Mouse (Mus musculus) spleen, adult 2 months (tissue): ENCODE results near the gene Clp1. TPM values are rescaled to one million over a fixed set of nuclear protein-coding genes. Genes with fewer than 3 reads are reported as not detected.

ENCODE experiments used
- DNase-seq, 2 experiments: peaks; one replicate each; pipeline versions ENCODE4 v3.0.0 to v3.0.0-alpha.2; 2012 to 2021; ENCODE audit warnings: low spot score in 2 of 2, low read depth in 1 of 2
- H3K27ac ChIP-seq: fragments of 200-500 bp; 2 replicates; pipeline ENCODE4 v1.5.1; 2012; ENCODE audit warnings: low read length, inconsistent platforms; ENCODE audit not compliant: insufficient read depth
- H3K27me3 ChIP-seq: fragments of 200-500 bp; 2 replicates; pipeline ENCODE4 v1.6.1; 2012; ENCODE audit warnings: mild to moderate bottlenecking, moderate library complexity, low read length, inconsistent platforms; ENCODE audit not compliant: control insufficient read depth, insufficient read depth
- H3K36me3 ChIP-seq: fragments of 200-500 bp; 2 replicates; pipeline ENCODE4 v1.6.1; 2012; ENCODE audit warnings: mild to moderate bottlenecking, low read length, inconsistent platforms; ENCODE audit not compliant: control insufficient read depth, insufficient read depth
- H3K4me1 ChIP-seq: fragments of 200-500 bp; 2 replicates; pipeline ENCODE4 v1.6.1; 2011; ENCODE audit warnings: inconsistent platforms; ENCODE audit not compliant: control insufficient read depth, insufficient read depth, insufficient read length
- H3K4me3 ChIP-seq: fragments of 200-500 bp; 2 replicates; pipeline ENCODE4 v1.5.1; 2011; ENCODE audit warnings: mild to moderate bottlenecking, inconsistent platforms; ENCODE audit not compliant: insufficient read depth, insufficient read length; ENCODE audit errors: extremely low read depth
- CTCF ChIP-seq: fragments of 200-500 bp; IDR thresholded peaks from 2 replicates; pipeline ENCODE4 v1.5.1; 2011; ENCODE audit warnings: mild to moderate bottlenecking, inconsistent platforms; ENCODE audit not compliant: insufficient read depth, insufficient read length, insufficient replicate concordance; ENCODE audit errors: extremely low read depth
- POLR2A ChIP-seq: fragments of 200-500 bp; IDR thresholded peaks from 2 replicates; pipeline ENCODE4 v1.6.1; 2011; ENCODE audit warnings: low read depth, low read length, inconsistent platforms
- WGBS: fragments of 180-500 bp; shearing (Covaris S2); methylation state at CpG from one replicate; pipeline ENCODE4 v1.1.7; 2018; 5-methylcytosine and 5-hydroxymethylcytosine counted together
- polyA plus RNA-seq: library from polyadenylated mRNA; depleted of rRNA; stranded (reverse); fragments of >200 nt; gene quantifications from 2 replicates; pipeline ENCODE4 v1.2.3, GENCODE M21; 2012

Gene Clp1
- polyA plus RNA-seq, 1 experiment: 12.8 TPM

GRCm38 (mm10) chr2:84762818-84763217 lies 35.7 kb upstream of the Clp1 start:
- H3K27ac ChIP-seq: no peak overlapping the region
- H3K36me3 ChIP-seq: no peaks in the 10 kb centered on the region
- no peak for DNase-seq
- no peaks in the 10 kb centered on the region for H3K4me1 ChIP-seq
- TF ChIP-seq CTCF: no peak
- no peak overlapping the region for H3K4me3 ChIP-seq
- H3K27me3 ChIP-seq: no peaks in the 10 kb centered on the region
- WGBS: 45% methylated on average over 1 of the region's 1 CpGs

- Histone ChIP-seq H3K27me3 (no peaks in the 10 kb centered on the region), H3K4me1 (no peaks in the 10 kb centered on the region), H3K4me3 (no peak overlapping the region), H3K27ac (no peak overlapping the region), H3K36me3 (no peaks in the 10 kb centered on the region)
- DNase-seq: no peak
- 69% methylated on average over 4 of the region's 4 CpGs for WGBS
- TF ChIP-seq CTCF (no peak), POLR2A (no peak)
These were observed 35.1 kb upstream of the Clp1 start for GRCm38 (mm10) chr2:84762295-84762694.

- no peak overlapping the region for H3K27ac ChIP-seq
- no peaks in the 10 kb centered on the region for H3K36me3 ChIP-seq
- no peaks in the 10 kb centered on the region for H3K4me1 ChIP-seq
- DNase-seq: no peak
- TF ChIP-seq CTCF (no peak), POLR2A (no peak)
- WGBS: 80% methylated on average over 1 of the region's 1 CpGs
- H3K27me3 ChIP-seq: no peaks in the 10 kb centered on the region
- H3K4me3 ChIP-seq: no peak overlapping the region
These were observed 34.7 kb upstream of the Clp1 start for GRCm38 (mm10) chr2:84761840-84762239.

- WGBS: 73% methylated on average over 3 of the region's 3 CpGs
- no peaks in the 10 kb centered on the region for H3K4me1 ChIP-seq
- H3K27ac ChIP-seq: no peak overlapping the region
- no peaks in the 10 kb centered on the region for H3K36me3 ChIP-seq
- no peak for DNase-seq
- H3K4me3 ChIP-seq: no peak overlapping the region
- no peaks in the 10 kb centered on the region for H3K27me3 ChIP-seq
- no peak for TF ChIP-seq POLR2A
These were observed 34.2 kb upstream of the Clp1 start for GRCm38 (mm10) chr2:84761309-84761708.

GRCm38 (mm10) chr2:84760777-84761176 lies 33.6 kb upstream of the Clp1 start:
- Histone ChIP-seq H3K27me3 (no peaks in the 10 kb centered on the region), H3K4me3 (no peak overlapping the region), H3K36me3 (no peaks in the 10 kb centered on the region), H3K27ac (no peak overlapping the region), H3K4me1 (no peaks in the 10 kb centered on the region)
- DNase-seq: no peak
- WGBS: 73% methylated on average over 8 of the region's 8 CpGs
- TF ChIP-seq POLR2A: no peak
- TF ChIP-seq CTCF: no peak

GRCm38 (mm10) chr2:84758542-84759127 lies 31.5 kb upstream of the Clp1 start:
- WGBS: 2% methylated on average over 2 of the region's 2 CpGs
- DNase-seq: peak in 1 of 2 experiments; percentile 14
- no peak overlapping the region for H3K4me3 ChIP-seq
- TF ChIP-seq CTCF (no peak), POLR2A (no peak)
- H3K27me3 ChIP-seq: no peaks in the 10 kb centered on the region
- no peaks in the 10 kb centered on the region for H3K4me1 ChIP-seq
- H3K27ac ChIP-seq: no peak overlapping the region
- no peaks in the 10 kb centered on the region for H3K36me3 ChIP-seq

GRCm38 (mm10) chr2:84757026-84757682 lies 30.0 kb upstream of the Clp1 start:
- 64% methylated on average over 7 of the region's 7 CpGs for WGBS
- Histone ChIP-seq H3K4me3 (no peak overlapping the region), H3K36me3 (no peaks in the 10 kb centered on the region), H3K27me3 (no peaks in the 10 kb centered on the region), H3K27ac (no peak overlapping the region), H3K4me1 (no peaks in the 10 kb centered on the region)
- TF ChIP-seq POLR2A (no peak), CTCF (no peak)
- DNase-seq: no peak
